Mouse (Mus musculus): ENCODE measurements around the gene Bzw1. TPM values are rescaled to one million over a fixed set of nuclear protein-coding genes. Genes with fewer than 3 reads are reported as not detected.

Gene Bzw1
- 100 to 1,000 TPM; 137 to 146 TPM for total RNA-seq (2021)
- long read RNA-seq, experiment 1, transcript Bzw1-201 (12 exons, 3,876 nt): major isoform, 313 of 334 reads
- long read RNA-seq, experiment 1, partial matches to known transcripts: 12 of 334 reads
- long read RNA-seq, experiment 1, other reads (novel, unspliced or antisense): 8 of 334 reads
- long read RNA-seq, experiment 2, transcript Bzw1-201 (12 exons, 3,876 nt): major isoform, 214 of 222 reads
- long read RNA-seq, experiment 2, partial matches to known transcripts: 4 of 222 reads
- long read RNA-seq, experiment 2, other reads (novel, unspliced or antisense): 4 of 222 reads

GRCm38 (mm10) chr1:58392652-58393283 lies at the start of gene Bzw1:
Gene Bzw1 (plus strand): TSS chr1:58392898.
- no peak for TF ChIP-seq CTCF (IDR thresholded peaks at IDR 0.05)
- Histone ChIP-seq H3K27ac (peak within 1 kb of the TSS; percentile 100), H3K4me3 (peak within 1 kb of the TSS; percentile 96)
- intact Hi-C loops (cut with DNase I): loop anchor here (10.0 kb wide), 1 partner anchor 978 kb away; no protein-coding TSS in a partner anchor
- DNase-seq (ENCODE audit: extremely low spot score in 1 of 2, low spot score in 2 of 2): peak; percentile 91 to 92

DNA sequence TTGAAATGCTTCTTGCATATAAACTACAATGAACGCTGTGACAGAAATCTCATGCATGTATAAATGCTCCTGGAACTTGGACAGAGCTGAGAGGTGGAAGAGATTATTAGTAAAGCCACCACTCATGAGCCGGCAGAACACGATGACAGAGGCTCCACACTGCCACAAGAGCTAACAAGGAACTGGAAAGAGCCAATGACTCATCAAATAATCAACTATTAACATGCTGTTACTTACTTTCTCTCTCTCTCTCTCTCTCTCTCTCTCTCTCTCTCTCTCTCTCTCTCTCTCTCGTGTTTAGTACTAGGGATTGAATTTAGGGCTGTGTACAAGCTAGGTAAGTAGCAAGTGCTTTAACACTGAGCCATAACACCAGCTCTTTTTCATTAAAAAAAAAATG lies 48.8 kb upstream of the Bzw1 start:
- TF ChIP-seq CTCF (IDR thresholded peaks at IDR 0.05): no peak
- DNase-seq (ENCODE audit: extremely low spot score in 1 of 2, low spot score in 2 of 2): no peak
- no peak overlapping the region for H3K27ac ChIP-seq
- intact Hi-C loops (cut with DNase I): no loop called here
- H3K4me3 ChIP-seq: no peak overlapping the region

GRCm38 (mm10) chr1:58344570-58344969 lies 48.1 kb upstream of the Bzw1 start:
- no peak for DNase-seq (ENCODE audit: extremely low spot score in 1 of 2, low spot score in 2 of 2)
- TF ChIP-seq CTCF (IDR thresholded peaks at IDR 0.05): no peak
- Histone ChIP-seq H3K4me3 (no peak overlapping the region), H3K27ac (no peak overlapping the region)
- intact Hi-C loops (cut with DNase I): no loop called here

GRCm38 (mm10) chr1:58346159-58346558 lies 46.5 kb upstream of the Bzw1 start:
- DNase-seq (ENCODE audit: extremely low spot score in 1 of 2, low spot score in 2 of 2): no peak
- intact Hi-C loops (cut with DNase I): no loop called here
- TF ChIP-seq CTCF (IDR thresholded peaks at IDR 0.05): no peak
- no peak overlapping the region for H3K27ac ChIP-seq
- H3K4me3 ChIP-seq: no peak overlapping the region

- no peak for TF ChIP-seq CTCF (IDR thresholded peaks at IDR 0.05)
- Histone ChIP-seq H3K4me3 (no peak overlapping the region), H3K27ac (no peak overlapping the region)
- intact Hi-C loops (cut with DNase I): no loop called here
- DNase-seq (ENCODE audit: extremely low spot score in 1 of 2, low spot score in 2 of 2): no peak
Measured at GRCm38 (mm10) chr1:58348712-58349111, 44.0 kb upstream of the Bzw1 start.

GRCm38 (mm10) chr1:58353238-58353893 lies 39.3 kb upstream of the Bzw1 start:
- intact Hi-C loops (cut with DNase I): no loop called here
- no peak for TF ChIP-seq CTCF (IDR thresholded peaks at IDR 0.05)
- H3K4me3 ChIP-seq: no peak overlapping the region
- no peak for DNase-seq (ENCODE audit: extremely low spot score in 1 of 2, low spot score in 2 of 2)
- H3K27ac ChIP-seq: no peak overlapping the region

GRCm38 (mm10) chr1:58358958-58359901 lies 33.5 kb upstream of the Bzw1 start:
- no peak overlapping the region for H3K4me3 ChIP-seq
- DNase-seq (ENCODE audit: extremely low spot score in 1 of 2, low spot score in 2 of 2): peak; percentile 59 to 75
- intact Hi-C loops (cut with DNase I): no loop called here
- H3K27ac ChIP-seq: peak overlapping the region; percentile 83
- no peak for TF ChIP-seq CTCF (IDR thresholded peaks at IDR 0.05)

- TF ChIP-seq CTCF (IDR thresholded peaks at IDR 0.05): no peak
Measured at GRCm38 (mm10) chr1:58362296-58362695, 30.4 kb upstream of the Bzw1 start.

GRCm38 (mm10) chr1:58364551-58364950 lies 28.1 kb upstream of the Bzw1 start:
- intact Hi-C loops (cut with DNase I): no loop called here
- DNase-seq (ENCODE audit: extremely low spot score in 1 of 2, low spot score in 2 of 2): no peak
- Histone ChIP-seq H3K27ac (no peak overlapping the region), H3K4me3 (no peak overlapping the region)
- TF ChIP-seq CTCF (IDR thresholded peaks at IDR 0.05): no peak

More at GRCm38 (mm10) chr1:58362296-58362695, 30.4 kb upstream of the Bzw1 start:
- intact Hi-C loops (cut with DNase I): no loop called here
- no peak overlapping the region for H3K4me3 ChIP-seq
- H3K27ac ChIP-seq: no peak overlapping the region
- no peak for DNase-seq (ENCODE audit: extremely low spot score in 1 of 2, low spot score in 2 of 2)

GRCm38 (mm10) chr1:58365829-58366228 lies 26.9 kb upstream of the Bzw1 start:
- no peak for DNase-seq (ENCODE audit: extremely low spot score in 1 of 2, low spot score in 2 of 2)
- H3K27ac ChIP-seq: no peak overlapping the region
- no peak for TF ChIP-seq CTCF (IDR thresholded peaks at IDR 0.05)
- intact Hi-C loops (cut with DNase I): no loop called here
- H3K4me3 ChIP-seq: no peak overlapping the region

GRCm38 (mm10) chr1:58366737-58367471 lies 25.8 kb upstream of the Bzw1 start:
- Histone ChIP-seq H3K4me3 (no peak overlapping the region), H3K27ac (no peak overlapping the region)
- peak in 1 of 2 experiments; percentile 13 for DNase-seq (ENCODE audit: extremely low spot score in 1 of 2, low spot score in 2 of 2)
- TF ChIP-seq CTCF (IDR thresholded peaks at IDR 0.05): no peak
- intact Hi-C loops (cut with DNase I): no loop called here
